Mouse (Mus musculus): ENCODE measurements at regions not wholly inside any gene's neighbourhood (a gene's known extent, or its start where the extent isn't known, plus 50 kb on each side); places are given as distances from the start of the nearest gene placed in this dataset.
A peak's percentile ranks its signal among the peaks of the same experiment; 100 is the strongest.
"Not testable (repeated sequence)": the region's sequence is repeated elsewhere in the genome, so short reads cannot be mapped to it uniquely, and the experiment has no call there.

DNA sequence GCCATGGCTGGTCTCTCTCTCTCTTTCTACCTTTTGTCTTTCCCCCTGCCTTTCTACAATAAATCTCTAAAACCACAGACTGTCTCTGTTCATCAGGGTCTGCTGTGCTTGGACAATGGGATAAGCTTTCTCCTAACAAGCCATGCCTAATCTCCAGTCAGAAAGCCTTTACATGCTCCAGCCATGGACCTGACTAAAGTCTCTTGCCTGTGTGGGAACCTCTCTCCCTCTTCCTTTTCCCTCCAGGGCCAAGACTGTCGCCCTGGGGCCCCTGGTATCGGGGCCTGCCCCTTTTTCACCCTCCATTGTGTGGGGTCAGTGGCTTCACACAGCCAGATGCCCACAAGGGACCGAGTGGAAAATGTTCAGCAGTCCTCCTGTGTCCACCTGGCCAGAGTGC, 1151.3 kb upstream of the Prmt6 start:
- DNase-seq (ENCODE audit: low spot score), result no peak

DNA sequence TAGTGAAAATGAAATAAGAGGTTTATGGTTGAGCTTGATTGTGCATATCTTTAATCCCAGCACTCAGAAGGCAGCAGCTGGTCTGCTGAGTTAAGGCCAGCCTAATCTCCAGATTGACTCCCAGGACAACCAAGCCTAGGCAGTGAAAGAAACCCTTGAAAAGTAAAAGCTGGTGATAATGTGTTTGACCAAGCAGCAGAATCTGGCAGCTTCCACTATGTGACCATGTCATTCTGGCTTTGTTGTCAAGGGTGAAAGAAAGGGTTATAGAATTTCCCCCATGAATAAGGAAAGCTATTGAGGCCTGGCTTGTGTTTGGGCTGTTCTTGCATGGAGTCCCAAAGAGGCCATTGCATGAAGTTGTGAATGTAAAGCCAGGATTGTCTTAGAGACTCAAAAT, 1142.3 kb upstream of the Prmt6 start:
- DNase-seq (ENCODE audit: low spot score), result no peak

DNA sequence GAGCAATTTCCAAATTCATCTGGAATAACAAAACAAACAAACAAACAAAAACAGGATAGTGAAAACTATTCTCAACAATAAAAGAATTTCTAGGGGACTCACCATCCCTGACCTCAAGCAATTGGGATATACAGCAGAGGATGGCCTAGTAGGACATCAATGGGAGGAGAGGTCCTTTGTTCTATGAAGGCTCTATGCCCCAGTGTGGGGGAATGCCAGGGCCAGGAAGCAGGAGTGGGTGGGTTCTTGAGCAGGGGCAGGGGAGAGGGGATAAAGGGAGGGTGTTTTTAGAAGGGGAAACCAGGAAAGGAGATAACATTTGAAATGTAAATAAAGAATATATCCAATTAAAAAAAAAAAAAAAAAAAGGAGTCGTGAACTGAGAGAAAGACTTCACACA, 1141.9 kb upstream of the Prmt6 start:
- not testable (repeated sequence) for DNase-seq (ENCODE audit: low spot score)

DNA sequence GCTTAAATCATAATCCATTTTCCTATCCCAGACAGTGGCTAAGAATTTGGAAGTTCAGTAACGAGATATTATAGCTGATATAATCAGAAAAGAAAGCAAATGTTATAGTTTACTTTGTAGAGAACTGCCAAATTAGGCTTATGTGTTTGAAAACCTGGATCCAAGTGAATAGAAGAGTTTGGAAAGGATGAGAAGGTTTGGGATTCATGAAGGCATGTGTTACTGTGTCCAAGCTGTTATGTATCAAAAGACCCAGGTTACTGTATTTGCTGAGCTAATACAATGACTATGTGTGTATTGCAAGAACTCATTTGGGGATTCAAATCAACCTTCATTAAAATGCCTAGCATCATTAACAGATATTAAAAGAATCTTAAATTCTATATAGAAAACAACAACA, 1135.9 kb upstream of the Prmt6 start:
- no peak for DNase-seq (ENCODE audit: low spot score)

DNA sequence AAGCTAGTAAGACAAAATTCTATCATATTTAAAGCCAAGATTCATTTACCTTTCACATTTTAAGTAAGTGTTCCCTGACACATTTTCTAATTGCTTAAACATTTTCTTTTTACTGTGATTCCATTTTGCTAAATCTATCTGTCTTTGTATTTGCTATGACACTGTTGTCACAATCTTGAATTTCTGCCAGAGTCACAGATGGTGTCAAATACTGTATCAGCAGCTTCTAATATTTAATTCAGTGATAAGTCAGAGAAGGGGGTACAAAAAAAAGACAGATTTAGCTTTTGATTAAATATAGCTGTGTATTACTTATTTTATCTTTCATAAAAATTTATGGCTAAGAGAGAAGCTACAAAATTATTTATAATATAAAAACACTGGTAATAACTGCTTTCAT, 1135.5 kb upstream of the Prmt6 start:
- peak; percentile 24 for DNase-seq (ENCODE audit: low spot score)

DNA sequence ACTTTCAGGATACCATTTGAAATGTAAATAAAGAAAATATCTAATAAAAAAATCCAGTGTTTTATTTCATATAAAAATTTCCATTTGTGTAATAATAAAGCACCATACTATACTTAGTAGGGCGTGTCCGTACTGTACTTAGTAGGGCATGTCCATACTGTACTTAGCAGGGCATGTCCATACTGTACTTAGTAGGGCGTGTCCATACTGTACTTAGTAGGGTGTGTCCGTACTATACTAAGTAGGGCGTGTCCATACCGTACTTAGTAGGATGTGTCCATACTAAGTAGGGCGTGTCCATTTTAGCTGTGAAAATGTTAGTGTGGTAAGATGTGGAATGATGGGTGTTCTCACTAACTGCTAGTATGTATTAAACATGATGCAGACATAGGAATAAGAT, 1134.8 kb upstream of the Prmt6 start:
- DNase-seq (ENCODE audit: low spot score), result no peak

DNA sequence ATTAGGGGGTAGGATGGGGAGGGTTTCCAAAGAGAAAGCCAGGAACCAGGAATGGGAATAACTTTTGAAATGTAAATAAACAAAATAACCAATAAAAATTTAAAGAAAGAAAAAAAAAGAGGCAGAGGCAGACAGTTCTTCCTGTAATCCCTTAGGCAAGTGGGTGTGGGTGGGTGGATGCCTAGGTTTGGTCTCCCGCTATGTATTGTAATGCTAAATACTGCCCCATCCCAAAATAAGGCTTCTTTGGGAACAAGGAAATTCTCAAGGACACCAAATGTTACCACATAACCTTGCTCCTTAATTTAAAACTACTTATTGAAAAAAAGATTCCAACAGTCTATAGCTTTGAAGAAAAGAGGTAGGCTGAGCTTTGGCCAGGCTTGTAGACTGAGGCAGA, 1120.5 kb upstream of the Prmt6 start:
- no peak for DNase-seq (ENCODE audit: low spot score)

DNA sequence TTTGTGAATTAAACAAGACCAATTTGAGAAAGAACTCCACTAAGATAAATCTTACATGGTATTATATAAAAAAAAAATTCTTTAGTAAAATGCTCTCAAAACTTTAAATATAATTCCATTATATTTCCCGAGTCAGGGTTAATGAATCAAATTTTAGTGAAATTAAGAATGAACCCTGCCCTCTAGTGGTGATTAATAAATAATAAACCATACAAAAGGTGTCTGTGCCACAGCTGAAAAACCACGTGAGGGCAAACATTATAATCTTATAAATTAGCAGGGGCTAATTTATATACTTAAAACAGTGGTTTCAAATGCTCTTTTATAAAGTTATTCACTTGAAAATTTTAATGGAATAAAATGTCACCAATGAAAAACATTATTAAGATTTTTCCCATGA, 1087.4 kb upstream of the Prmt6 start:
- DNase-seq (ENCODE audit: low spot score), result no peak

DNA sequence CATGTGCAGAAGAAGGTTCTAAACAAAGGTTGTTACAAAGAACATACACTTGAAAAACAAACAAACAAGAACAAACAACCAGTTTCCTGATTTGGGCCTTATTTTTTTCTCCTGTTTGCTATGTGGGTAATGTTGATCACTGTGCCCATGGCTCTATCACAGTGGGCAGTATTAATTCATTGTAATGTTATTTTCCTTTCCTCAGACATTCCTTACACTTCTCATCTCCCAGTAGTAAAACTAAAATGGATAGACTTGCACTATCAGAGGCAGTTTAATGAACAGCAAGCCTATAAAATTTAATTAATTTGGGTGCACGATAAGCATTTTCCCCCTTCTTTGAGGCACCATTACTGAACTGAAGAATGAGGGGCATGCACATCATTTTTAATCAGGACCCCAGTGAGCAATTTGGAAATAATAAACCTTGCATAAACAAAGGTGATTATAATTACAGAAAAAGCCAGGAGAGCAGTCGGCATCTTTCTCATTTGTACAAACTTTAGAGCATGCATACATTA, 1040.3 kb upstream of the Prmt6 start:
- no peak for DNase-seq (ENCODE audit: low spot score)

DNA sequence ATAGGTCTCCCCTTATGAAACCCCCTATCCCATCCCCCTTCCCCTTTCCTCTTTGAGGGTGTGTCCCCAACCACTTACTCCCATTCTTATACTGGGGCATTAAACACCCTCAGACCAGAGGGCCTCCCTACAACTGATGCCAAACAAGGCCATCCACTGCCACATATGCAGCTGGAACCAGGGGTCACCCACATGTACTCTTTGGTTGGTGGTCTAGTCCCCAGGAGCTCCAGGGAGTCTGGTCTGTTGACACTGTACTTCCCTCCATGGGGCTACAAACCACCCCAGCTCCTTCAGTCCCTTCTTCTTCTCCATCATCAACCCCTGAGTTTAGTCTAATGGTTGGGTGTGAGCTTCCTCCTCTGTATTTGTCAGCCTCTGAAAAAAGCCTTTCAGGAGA, 1030.8 kb upstream of the Prmt6 start:
- no peak for DNase-seq (ENCODE audit: low spot score)
